Mouse (Mus musculus) mouse embryonic stem cell (cell line): ENCODE data around the gene Gtf2h2.
"Not testable (repeated sequence)": the region's sequence is repeated elsewhere in the genome, so short reads cannot be mapped to it uniquely, and the experiment has no call there.

Experiments
- in situ Hi-C, 2 experiments: fragments of 300-500 bp; cut with MboI; formaldehyde crosslinking; loops; 1 replicate in 1 of 2; 3 replicates in 1 of 2; pipeline ENCODE4 v1.14.3; 2019 to 2020; ENCODE audit warnings: low sequenced_read_pairs in 2 of 2, low pct_unique_long_range_greater_than_20kb in 1 of 2, mixed read lengths in 1 of 2; ENCODE audit not compliant: unreplicated experiment in 1 of 2

Gtf2h2 gene

DNA sequence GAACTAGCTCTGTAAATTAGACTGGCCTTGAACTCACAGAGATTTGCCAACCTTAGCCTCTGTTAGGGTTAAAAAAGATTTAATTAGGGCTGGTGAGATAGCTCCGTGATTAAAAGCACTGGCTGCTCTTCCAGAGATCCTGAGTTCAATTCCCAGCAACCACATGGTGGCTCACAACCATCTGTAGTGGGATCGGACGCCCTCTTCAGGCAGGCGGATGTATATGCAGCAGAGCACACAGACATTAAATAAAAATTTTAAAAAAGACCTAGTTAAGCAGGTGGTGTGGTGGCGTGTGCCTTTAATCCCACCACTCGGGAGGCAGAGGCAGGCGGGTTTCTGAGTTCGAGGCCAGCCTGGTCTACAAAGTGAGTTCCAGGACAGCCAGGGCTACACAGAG, 2.0 kb upstream of the Gtf2h2 start:
- in situ Hi-C loops: loop anchor here in 1 of 2 experiments (25.0 kb wide), 1 partner anchor 457 kb away; no protein-coding TSS in a partner anchor

DNA sequence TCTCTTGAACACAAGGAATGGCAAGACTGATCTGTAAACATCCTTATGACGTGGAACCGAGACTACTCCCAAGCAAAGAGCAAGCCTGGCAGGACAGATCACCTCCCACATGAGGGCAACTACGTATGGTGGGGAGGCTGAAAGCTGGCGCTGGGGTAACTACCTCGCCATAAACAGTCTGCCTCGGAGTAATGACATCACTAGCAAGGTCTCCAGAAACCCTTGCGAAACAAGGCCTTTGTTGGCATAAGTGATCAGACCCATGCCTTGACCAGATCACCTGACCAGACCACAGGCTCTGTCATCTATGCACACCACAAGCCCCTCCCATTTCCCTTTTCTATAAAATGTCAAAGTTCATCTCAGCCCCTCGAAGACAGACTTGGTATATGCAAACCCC, 934 bp upstream of the Gtf2h2 start:
- in situ Hi-C loops: loop anchor here in 1 of 2 experiments (25.0 kb wide), 1 partner anchor 456 kb away; no protein-coding TSS in a partner anchor

DNA sequence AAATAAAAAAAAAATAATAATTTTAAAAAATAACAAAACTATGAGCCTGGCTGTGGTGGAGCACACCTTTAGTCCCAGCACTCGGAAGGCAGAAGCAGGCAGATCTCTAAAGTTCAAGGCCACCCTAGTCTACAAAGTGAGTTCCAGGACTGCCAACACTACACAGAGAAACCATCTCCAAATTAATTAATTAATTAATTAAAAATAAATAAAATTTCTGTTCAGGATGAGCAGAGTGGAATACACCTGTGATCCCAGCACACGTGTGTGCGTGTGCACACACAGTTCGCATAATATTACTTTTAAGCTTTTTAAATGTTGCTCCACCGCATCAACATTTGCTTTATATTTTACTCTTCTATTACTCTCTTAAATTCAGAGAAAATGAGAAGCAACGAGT, 756 bp downstream of the Gtf2h2 start:
- in situ Hi-C loops: loop anchor here in 1 of 2 experiments (25.0 kb wide), 1 partner anchor 454 kb away; no protein-coding TSS in a partner anchor

- in situ Hi-C loops: loop anchor here in 1 of 2 experiments (25.0 kb wide), 1 partner anchor 453 kb away; no protein-coding TSS in a partner anchor
Observed at GRCm38 (mm10) chr13:100490424-100490823, 2.0 kb downstream of the Gtf2h2 start.

- in situ Hi-C loops: loop anchor here in 1 of 2 experiments (25.0 kb wide), 1 partner anchor 446 kb away; no protein-coding TSS in a partner anchor
Observed at GRCm38 (mm10) chr13:100483610-100484009, 8.8 kb downstream of the Gtf2h2 start.

DNA sequence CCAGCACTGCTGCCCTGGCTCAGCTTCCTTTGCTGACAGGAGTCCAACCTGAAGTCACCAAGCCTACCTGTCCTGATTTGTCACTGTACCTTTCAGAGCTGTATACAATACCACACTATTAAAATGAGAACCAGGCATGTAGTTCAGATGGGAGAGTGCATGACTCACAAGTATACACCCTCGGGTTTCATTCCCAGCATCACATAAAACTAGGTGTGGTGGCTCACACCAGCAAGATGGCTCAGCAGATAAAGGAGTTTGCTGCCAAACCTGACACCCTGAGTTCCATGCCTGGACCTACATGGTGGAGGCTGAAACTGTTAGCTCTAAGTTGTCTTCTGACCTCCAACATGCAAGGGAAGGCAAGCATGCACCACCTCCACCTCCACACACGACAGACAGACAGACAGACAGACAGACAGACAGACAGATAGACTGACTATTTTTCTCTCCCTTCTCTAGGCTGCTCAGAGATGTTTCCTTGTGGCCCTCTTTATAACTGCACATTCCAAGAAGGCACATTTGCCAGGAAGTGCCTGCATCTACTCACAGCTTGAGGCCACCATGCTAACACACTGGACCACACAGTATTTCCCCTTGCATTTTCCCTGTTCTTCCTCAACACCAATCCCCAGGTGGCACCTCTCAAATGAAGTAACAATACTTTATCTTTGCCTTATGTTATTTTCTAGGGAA, 28.7 kb downstream of the Gtf2h2 start:
- in situ Hi-C loops: no loop called here

DNA sequence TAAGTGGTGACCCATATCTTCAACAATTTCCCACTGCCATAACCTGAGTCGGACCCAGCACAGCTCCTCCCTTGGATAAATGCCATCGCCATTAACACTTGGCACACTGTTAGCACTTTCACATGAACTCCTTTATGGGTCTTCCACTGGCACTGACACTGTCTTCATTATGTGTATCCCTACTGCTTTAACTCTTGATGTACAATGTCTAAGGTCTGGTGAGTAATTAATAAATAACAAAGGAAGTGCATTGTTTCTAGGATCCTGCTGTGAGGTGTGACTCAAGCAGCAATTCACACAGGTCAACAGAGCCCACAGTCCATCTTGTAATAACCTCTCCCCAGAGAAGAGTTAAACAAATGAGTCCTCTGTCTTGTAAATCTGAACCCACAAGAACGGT, 31.0 kb downstream of the Gtf2h2 start:
- in situ Hi-C loops: no loop called here

GRCm38 (mm10) chr13:100452415-100453127, 39.8 kb downstream of the Gtf2h2 start, which contains the start of gene Naip1:
Gene Naip1, minus strand, starts transcription at chr13:100452869.
- in situ Hi-C loops: not testable (repeated sequence)

DNA sequence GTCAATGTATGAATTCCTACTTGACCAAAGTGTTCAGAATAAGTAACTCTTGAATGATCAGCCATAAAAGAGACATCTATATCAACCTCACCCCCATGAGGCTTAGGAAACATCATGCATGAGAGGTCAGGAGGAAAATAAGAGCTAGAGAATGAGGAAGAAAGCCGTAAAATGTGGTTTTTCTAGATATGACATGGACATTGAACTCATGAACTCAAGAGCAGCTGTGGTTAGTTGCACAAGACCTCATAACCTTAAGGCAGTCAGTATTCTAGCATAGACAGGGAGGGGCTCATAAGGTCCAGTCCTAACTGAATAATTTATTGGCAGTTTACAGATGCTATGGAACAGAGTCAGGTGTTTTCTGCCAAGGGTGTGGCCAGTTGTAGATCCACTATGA, 42.9 kb downstream of the Gtf2h2 start:
- in situ Hi-C loops: no loop called here

DNA sequence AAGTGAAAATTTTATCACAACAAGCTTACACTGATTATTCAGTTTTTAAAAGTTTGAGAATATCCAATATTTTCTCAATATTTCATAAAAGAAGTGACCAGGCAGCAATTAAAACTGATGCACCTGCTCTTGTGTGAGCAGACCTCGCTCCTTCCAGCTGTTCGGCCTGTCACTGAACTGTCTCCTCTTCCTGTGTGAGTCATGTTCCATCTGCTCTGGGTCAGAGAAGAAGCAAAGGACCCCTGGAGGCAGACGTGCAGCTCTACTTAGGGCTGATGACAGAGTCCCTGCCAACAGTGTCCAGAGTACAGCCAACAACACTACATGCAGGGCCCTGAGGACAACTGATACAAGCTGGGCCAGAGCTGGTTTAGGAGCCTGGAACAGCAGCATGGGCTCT, 52.3 kb downstream of the Gtf2h2 start:
- in situ Hi-C loops: no loop called here

GRCm38 (mm10) chr13:100438701-100439100, 53.7 kb downstream of the Gtf2h2 start:
- in situ Hi-C loops: loop anchor here in 1 of 2 experiments (5.0 kb wide), 1 partner anchor 61 kb away; no protein-coding TSS in a partner anchor

DNA sequence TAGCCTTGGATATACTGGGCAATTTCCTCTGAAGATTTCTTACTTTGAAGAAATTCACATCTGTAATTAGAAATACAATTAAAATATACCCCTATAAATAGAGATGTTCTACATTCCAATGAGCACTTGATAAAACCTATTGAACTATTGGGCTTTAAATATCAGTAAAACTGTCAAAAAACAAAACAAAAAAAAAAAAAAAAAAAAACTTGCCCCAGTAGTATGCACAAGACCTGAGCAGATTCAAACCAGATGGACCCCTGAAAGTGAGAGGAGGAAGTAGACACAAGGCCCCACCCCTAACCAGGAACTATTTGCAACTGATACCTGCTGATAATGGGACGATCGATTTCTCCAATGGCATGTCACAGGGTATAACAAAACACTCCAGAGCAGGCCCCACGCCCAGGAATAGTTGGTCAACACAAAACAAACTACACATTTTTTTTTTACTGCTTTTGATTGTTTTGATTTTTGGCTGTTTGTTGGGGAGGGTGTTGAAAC, 55.0 kb downstream of the Gtf2h2 start:
- in situ Hi-C loops: loop anchor here in 1 of 2 experiments (5.0 kb wide), 1 partner anchor 60 kb away; no protein-coding TSS in a partner anchor

- in situ Hi-C loops: loop anchor here in 1 of 2 experiments (5.0 kb wide), 1 partner anchor 59 kb away; no protein-coding TSS in a partner anchor
Observed at GRCm38 (mm10) chr13:100436556-100437163, 55.7 kb downstream of the Gtf2h2 start.

DNA sequence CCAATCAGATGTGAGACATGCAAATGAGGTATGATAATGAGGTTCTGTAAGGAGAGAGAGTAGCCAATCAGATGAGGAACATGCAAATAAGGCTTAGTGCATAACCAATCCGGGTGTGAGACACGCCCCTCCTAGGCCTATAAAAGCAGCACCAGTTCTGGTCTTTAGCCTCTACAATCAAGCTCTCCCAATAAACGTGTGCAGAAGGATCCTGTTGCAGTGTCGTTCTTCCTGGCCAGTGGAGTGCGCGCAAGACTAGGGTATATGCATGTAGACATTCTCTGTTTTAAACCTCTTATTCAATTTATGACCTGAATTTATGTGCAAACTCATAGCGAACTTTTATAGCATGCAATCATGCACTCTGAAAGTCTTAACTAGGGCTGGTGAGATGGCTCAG, 72.4 kb downstream of the Gtf2h2 start:
- in situ Hi-C loops: not testable (repeated sequence)

GRCm38 (mm10) chr13:100414428-100414827, 78.0 kb downstream of the Gtf2h2 start:
- in situ Hi-C loops: no loop called here
